Mouse (Mus musculus) ES-E14 (cell line): ENCODE data around the gene Tmem201.

ENCODE experiments used
- CHD2 ChIP-seq: IDR thresholded peaks from 2 replicates; pipeline ENCODE4 v1.6.1; 2014; ENCODE audit warnings: mild to moderate bottlenecking, low read depth, low read length, inconsistent platforms
- MAFK ChIP-seq: IDR thresholded peaks from 2 replicates; pipeline ENCODE4 v1.6.1; 2014; ENCODE audit warnings: mild to moderate bottlenecking, low read depth, low read length, inconsistent platforms; ENCODE audit not compliant: insufficient read depth
- ZNF384 ChIP-seq: IDR thresholded peaks from 2 replicates; pipeline ENCODE4 v1.6.1; 2012; ENCODE audit warnings: low read depth, low read length, inconsistent platforms

DNA sequence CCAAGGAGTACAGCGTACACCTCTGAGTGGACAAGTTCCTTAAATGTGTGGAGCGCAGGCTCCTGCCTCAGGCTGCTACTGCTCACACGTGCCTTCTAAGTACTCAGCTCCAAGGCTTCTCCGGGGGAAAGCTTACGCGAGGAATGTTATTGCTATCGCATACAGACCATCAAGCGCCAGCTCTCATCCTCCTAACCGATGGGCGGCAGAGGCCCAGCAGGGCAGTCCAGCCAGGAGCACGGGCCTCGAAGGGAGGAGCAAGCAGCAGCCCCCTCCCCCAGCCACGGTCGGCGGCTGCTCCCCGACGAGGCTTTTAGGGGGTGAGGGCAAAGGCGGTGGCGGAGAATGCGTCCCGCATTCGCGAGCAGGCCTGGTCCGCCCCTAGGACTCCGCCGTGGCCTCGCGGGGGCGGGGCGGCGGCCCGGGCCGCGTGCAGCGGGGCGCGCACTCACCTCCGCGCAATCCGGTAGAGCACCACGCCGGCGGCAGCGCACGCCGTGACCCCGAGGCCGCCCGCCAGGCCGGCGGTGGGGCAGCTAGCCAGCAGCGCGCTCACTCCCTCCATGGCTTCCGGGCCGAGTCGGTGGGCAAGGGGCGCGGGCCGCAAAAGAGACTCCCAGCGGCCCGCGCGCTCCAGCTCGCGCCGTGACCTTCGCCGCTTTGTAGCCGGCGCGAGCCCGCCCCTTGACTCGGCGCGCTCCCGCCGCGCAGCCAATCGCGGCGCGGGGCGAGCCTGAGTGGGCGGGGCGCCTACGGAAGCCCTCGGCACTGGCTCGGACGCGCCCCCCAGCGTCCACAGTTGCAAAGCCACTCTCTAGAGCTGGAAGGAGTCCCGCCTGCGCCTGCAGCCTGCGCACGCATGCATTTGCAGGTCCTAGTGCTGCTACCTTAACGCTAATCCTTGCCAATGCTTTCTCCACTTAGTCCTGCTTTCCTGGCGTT, at the start of gene Tmem201:
- no peak for TF ChIP-seq ZNF384
- no peak for TF ChIP-seq MAFK
- no peak for TF ChIP-seq CHD2
